Mouse (Mus musculus): ENCODE measurements around the gene Osbpl9. TPM values are rescaled to one million over a fixed set of nuclear protein-coding genes. Genes with fewer than 3 reads are reported as not detected.

Gene Osbpl9
- 217 TPM for polyA plus RNA-seq (2014; fragmentation: Illumina TruSeq; extraction: RNeasy Lipid Tissue Mini Kit (QIAGEN cat#74804); ENCODE audit: low read depth, low replicate concordance)

GRCm38 (mm10) chr4:109201582-109202424, at the start of gene Osbpl9:
Gene Osbpl9, minus strand, starts transcription at chr4:109202272.

GRCm38 (mm10) chr4:109234185-109234584, 32.1 kb upstream of the Osbpl9 start, which contains the start of gene Calr4:
Gene Calr4, plus strand, starts transcription at chr4:109234485.

Other genes with a start within 250 kb of the Osbpl9 start
- 542 TPM for gene Nrd1, start 201.6 kb downstream of the Osbpl9 start, polyA plus RNA-seq (2014; fragmentation: Illumina TruSeq; extraction: RNeasy Lipid Tissue Mini Kit (QIAGEN cat#74804); ENCODE audit: low read depth, low replicate concordance)
- 0.52 TPM for gene Calr4, start 32.2 kb upstream of the Osbpl9 start, polyA plus RNA-seq (2014; fragmentation: Illumina TruSeq; extraction: RNeasy Lipid Tissue Mini Kit (QIAGEN cat#74804); ENCODE audit: low read depth, low replicate concordance)
- gene Eps15, start 78.0 kb upstream of the Osbpl9 start, polyA plus RNA-seq (2014; fragmentation: Illumina TruSeq; extraction: RNeasy Lipid Tissue Mini Kit (QIAGEN cat#74804); ENCODE audit: low read depth, low replicate concordance), result 190 TPM
- gene Ttc39a, start 204.4 kb upstream of the Osbpl9 start, polyA plus RNA-seq (2014; fragmentation: Illumina TruSeq; extraction: RNeasy Lipid Tissue Mini Kit (QIAGEN cat#74804); ENCODE audit: low read depth, low replicate concordance), result 3.3 TPM

All from adrenal gland, adult 10 weeks (tissue).